Mouse (Mus musculus): ENCODE measurements around the gene Iqschfp.

GRCm38 (mm10) chr3:68617708-68618107 is 725.7 kb downstream of the Iqschfp start:
- TF ChIP-seq CTCF (IDR thresholded peaks at IDR 0.05; ENCODE audit: low read depth) (no peak), EP300 (IDR thresholded peaks at IDR 0.05; ENCODE audit: low read depth) (no peak)
